Mouse (Mus musculus): ENCODE data around the gene Rab3ip. TPM values are rescaled to one million over a fixed set of nuclear protein-coding genes. Genes with fewer than 3 reads are reported as not detected.
A peak's percentile ranks its signal among the peaks of the same experiment; 100 is the strongest.

Gene Rab3ip
- 136 and 141 TPM in 2 replicates for polyA plus RNA-seq (2015; fragmentation: Nextera tagmentation; extraction: Ambion mirVana)

DNA sequence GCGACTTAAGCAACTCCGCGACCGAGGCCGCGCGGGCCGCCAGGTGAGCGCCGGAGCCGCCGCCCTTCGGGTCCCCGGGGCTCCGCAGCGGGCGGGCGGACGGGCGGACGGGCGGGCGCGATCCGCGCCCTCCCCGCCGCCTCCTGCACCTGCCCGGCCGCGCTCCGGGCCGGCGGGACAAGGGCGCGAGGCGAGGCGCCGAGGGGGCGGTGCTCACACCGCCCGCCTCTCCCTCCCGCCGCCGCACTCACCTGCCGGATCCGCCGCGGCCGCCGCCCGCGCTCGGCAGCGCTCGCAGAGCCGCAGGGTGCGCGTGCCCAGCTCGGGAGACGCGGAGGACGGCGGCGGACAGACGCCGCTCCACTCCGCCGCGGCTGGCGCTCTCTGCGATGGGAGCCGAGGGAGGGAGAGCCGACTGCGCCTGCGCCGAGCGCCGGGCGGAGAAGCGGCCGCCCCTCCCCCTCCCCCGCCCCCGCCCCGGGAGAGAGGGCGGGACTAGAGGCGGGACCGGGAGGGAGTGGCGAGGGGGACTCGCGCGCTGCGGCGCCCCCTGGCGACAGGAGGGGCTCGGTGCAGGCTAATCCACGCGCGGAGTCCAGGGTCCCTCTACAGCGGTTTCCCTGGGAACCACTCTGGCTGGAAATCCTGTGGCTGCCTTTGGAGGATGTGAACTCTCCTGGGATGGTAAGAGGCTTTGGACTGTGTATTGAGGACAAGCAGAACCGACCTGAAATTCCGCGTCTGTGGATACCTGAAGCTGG lies at the start of gene Rab3ip:
TSS of gene Rab3ip (minus strand) at position 761 of the 761 bp plus-strand sequence.
- peak within 1 kb of the TSS; percentile 76 for H3K4me3 ChIP-seq (ENCODE audit: low read length)
- H3K27ac ChIP-seq (ENCODE audit: low read length), result peak within 1 kb of the TSS; percentile 89
- H3K36me3 ChIP-seq (ENCODE audit: insufficient read depth, low read length), result no peaks in the 10 kb centered on the region
- peak within 1 kb of the TSS; percentile 83 for H3K9ac ChIP-seq (replicated peaks; ENCODE audit: low read length)
- peak within 1 kb of the TSS; percentile 65 for H3K4me2 ChIP-seq (replicated peaks; ENCODE audit: low read depth, low read length)
- ATAC-seq (ENCODE audit: low FRiP score, low TSS enrichment), result peak; percentile 88
- no peaks in the 10 kb centered on the region for H3K27me3 ChIP-seq (ENCODE audit: insufficient read depth, low read length)
- peaks cover 28% of the 10 kb centered on the region for H3K4me1 ChIP-seq (ENCODE audit: insufficient read depth, low read length)
- peaks cover 5% of the 10 kb centered on the region for H3K9me3 ChIP-seq (ENCODE audit: low read length)
- under 1% methylated on average over 68 of the region's 103 CpGs for WGBS

GRCm38 (mm10) chr10:116998716-116999455 lies 48.3 kb upstream of the Rab3ip start:
- no peaks in the 10 kb centered on the region for H3K36me3 ChIP-seq (ENCODE audit: insufficient read depth, low read length)
- peaks cover 11% of the 10 kb centered on the region; the same call in 1 of the 2 replicates for H3K4me1 ChIP-seq (ENCODE audit: insufficient read depth, low read length)
- no peak overlapping the region for H3K27ac ChIP-seq (ENCODE audit: low read length)
- H3K9ac ChIP-seq (replicated peaks; ENCODE audit: low read length), result no peak overlapping the region
- no peak overlapping the region for H3K4me3 ChIP-seq (ENCODE audit: low read length)
- H3K9me3 ChIP-seq (ENCODE audit: low read length), result no peaks in the 10 kb centered on the region
- H3K4me2 ChIP-seq (replicated peaks; ENCODE audit: low read depth, low read length), result no peak overlapping the region
- WGBS, result 75% methylated on average over 17 of the region's 17 CpGs
- no peaks in the 10 kb centered on the region for H3K27me3 ChIP-seq (ENCODE audit: insufficient read depth, low read length)
- no peak for ATAC-seq (ENCODE audit: low FRiP score, low TSS enrichment)

GRCm38 (mm10) chr10:116996236-116996600 lies 45.6 kb upstream of the Rab3ip start:
- ATAC-seq (ENCODE audit: low FRiP score, low TSS enrichment), result peak; percentile 84; the same call in 1 of the 2 replicates
- Histone ChIP-seq H3K4me1 (ENCODE audit: insufficient read depth, low read length) (peaks cover 11% of the 10 kb centered on the region; the same call in 1 of the 2 replicates), H3K4me2 (replicated peaks; ENCODE audit: low read depth, low read length) (no peak overlapping the region), H3K36me3 (ENCODE audit: insufficient read depth, low read length) (no peaks in the 10 kb centered on the region), H3K9ac (replicated peaks; ENCODE audit: low read length) (no peak overlapping the region), H3K27ac (ENCODE audit: low read length) (no peak overlapping the region), H3K4me3 (ENCODE audit: low read length) (no peak overlapping the region), H3K27me3 (ENCODE audit: insufficient read depth, low read length) (no peaks in the 10 kb centered on the region), H3K9me3 (ENCODE audit: low read length) (no peaks in the 10 kb centered on the region)
- 56% methylated on average over 6 of the region's 6 CpGs for WGBS

- H3K27ac ChIP-seq (ENCODE audit: low read length), result no peak overlapping the region
- H3K27me3 ChIP-seq (ENCODE audit: insufficient read depth, low read length), result no peaks in the 10 kb centered on the region
- H3K4me2 ChIP-seq (replicated peaks; ENCODE audit: low read depth, low read length), result no peak overlapping the region
- ATAC-seq (ENCODE audit: low FRiP score, low TSS enrichment), result no peak
- no peaks in the 10 kb centered on the region for H3K36me3 ChIP-seq (ENCODE audit: insufficient read depth, low read length)
- H3K9ac ChIP-seq (replicated peaks; ENCODE audit: low read length), result no peak overlapping the region
- WGBS, result 66% methylated on average over 6 of the region's 6 CpGs
- no peak overlapping the region for H3K4me3 ChIP-seq (ENCODE audit: low read length)
- peaks cover 11% of the 10 kb centered on the region; the same call in 1 of the 2 replicates for H3K4me1 ChIP-seq (ENCODE audit: insufficient read depth, low read length)
- no peaks in the 10 kb centered on the region for H3K9me3 ChIP-seq (ENCODE audit: low read length)
Observed at GRCm38 (mm10) chr10:116995584-116996235, 45.1 kb upstream of the Rab3ip start.

- Histone ChIP-seq H3K36me3 (ENCODE audit: insufficient read depth, low read length) (no peaks in the 10 kb centered on the region), H3K4me1 (ENCODE audit: insufficient read depth, low read length) (peaks cover 11% of the 10 kb centered on the region; the same call in 1 of the 2 replicates), H3K9me3 (ENCODE audit: low read length) (no peaks in the 10 kb centered on the region), H3K4me3 (ENCODE audit: low read length) (no peak overlapping the region), H3K27ac (ENCODE audit: low read length) (no peak overlapping the region), H3K9ac (replicated peaks; ENCODE audit: low read length) (no peak overlapping the region), H3K27me3 (ENCODE audit: insufficient read depth, low read length) (no peaks in the 10 kb centered on the region), H3K4me2 (replicated peaks; ENCODE audit: low read depth, low read length) (no peak overlapping the region)
- no peak for ATAC-seq (ENCODE audit: low FRiP score, low TSS enrichment)
- WGBS, result 73% methylated on average over 5 of the region's 5 CpGs
Observed at GRCm38 (mm10) chr10:116995162-116995561, 44.6 kb upstream of the Rab3ip start.

GRCm38 (mm10) chr10:116993971-116994370 lies 43.4 kb upstream of the Rab3ip start:
- WGBS, result 80% methylated on average over 8 of the region's 8 CpGs
- Histone ChIP-seq H3K9ac (replicated peaks; ENCODE audit: low read length) (no peak overlapping the region), H3K4me1 (ENCODE audit: insufficient read depth, low read length) (peaks cover 11% of the 10 kb centered on the region; the same call in 1 of the 2 replicates), H3K4me3 (ENCODE audit: low read length) (no peak overlapping the region), H3K36me3 (ENCODE audit: insufficient read depth, low read length) (no peaks in the 10 kb centered on the region), H3K27me3 (ENCODE audit: insufficient read depth, low read length) (no peaks in the 10 kb centered on the region), H3K4me2 (replicated peaks; ENCODE audit: low read depth, low read length) (no peak overlapping the region), H3K27ac (ENCODE audit: low read length) (no peak overlapping the region), H3K9me3 (ENCODE audit: low read length) (no peaks in the 10 kb centered on the region)
- ATAC-seq (ENCODE audit: low FRiP score, low TSS enrichment), result no peak; the same call in 1 of the 2 replicates

DNA sequence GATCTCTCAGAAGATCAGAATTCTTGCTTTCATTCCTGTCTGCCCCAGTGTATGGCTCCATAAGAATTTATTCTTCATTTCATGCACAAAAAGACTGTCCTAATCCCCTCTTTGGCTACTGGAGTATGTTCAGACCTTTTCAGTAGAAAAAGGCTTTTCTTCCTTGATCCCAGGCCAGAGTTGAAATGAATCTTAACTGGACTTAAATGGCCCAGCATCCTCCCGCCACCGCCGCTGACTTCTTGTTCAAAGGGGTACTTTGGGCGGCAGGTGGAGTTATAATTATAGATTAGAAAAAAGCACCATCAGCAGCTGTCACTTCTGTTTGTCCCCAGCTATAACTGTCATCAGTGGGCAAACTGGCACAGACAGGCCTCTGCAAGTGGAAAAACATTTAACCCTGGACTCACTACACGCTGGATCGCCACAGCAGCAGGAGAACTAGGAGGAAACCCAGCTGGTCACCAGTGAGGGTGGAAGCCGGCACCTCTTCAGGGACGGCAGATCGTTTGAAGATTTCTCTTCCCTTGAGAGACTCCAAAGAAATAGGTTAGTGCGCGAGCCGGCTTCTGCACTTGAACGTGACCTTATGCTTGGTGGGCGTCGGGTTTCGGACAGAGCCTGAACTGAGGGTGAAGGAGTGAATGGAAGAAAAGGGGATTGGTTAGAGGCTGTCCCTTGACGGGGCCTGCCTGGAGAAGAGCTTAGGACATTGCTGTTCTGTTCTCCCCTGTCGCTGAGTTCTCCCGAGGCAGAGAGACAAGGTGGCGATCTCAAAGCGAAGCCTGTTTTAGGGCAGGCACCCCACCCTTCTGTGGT lies 35.9 kb upstream of the Rab3ip start, which contains the start of gene Best3:
TSS of gene Best3 (plus strand) at position 51 of the 819 bp plus-strand sequence.
- no peaks in the 10 kb centered on the region for H3K9me3 ChIP-seq (ENCODE audit: low read length)
- H3K27ac ChIP-seq (ENCODE audit: low read length), result no peak within 1 kb of the TSS
- H3K4me1 ChIP-seq (ENCODE audit: insufficient read depth, low read length), result peaks cover 12% of the 10 kb centered on the region; the same call in 1 of the 2 replicates
- peak within 1 kb of the TSS; percentile 41 for H3K4me2 ChIP-seq (replicated peaks; ENCODE audit: low read depth, low read length)
- H3K4me3 ChIP-seq (ENCODE audit: low read length), result no peak within 1 kb of the TSS
- H3K9ac ChIP-seq (replicated peaks; ENCODE audit: low read length), result 0 out of 2 replicates have a peak within 1 kb of the TSS, but pooled peaks have one; percentile 17
- H3K27me3 ChIP-seq (ENCODE audit: insufficient read depth, low read length), result no peaks in the 10 kb centered on the region
- H3K36me3 ChIP-seq (ENCODE audit: insufficient read depth, low read length), result no peaks in the 10 kb centered on the region
- ATAC-seq (ENCODE audit: low FRiP score, low TSS enrichment), result no peak; the same call in 1 of the 2 replicates
- WGBS, result 31% methylated on average over 21 of the region's 21 CpGs

DNA sequence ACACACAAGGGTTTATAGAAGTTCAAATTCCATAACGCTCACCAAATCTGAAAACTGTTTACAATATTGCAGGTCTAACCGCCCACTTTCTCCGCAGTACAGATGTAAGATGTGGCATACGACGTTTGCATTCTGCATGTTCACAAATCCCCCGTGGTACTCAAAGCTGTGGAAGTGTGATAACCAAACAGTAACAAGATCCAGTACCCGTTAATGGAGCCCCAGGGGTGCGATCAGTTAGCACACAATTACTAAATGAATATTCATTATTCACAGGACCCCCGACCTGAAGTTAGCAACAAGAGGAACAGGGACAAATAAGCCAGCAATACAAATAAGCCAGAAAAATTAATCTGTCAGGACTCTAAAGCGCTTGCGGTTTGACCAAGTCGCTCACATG lies 34.3 kb upstream of the Rab3ip start:
- Histone ChIP-seq H3K9me3 (ENCODE audit: low read length) (no peaks in the 10 kb centered on the region), H3K4me2 (replicated peaks; ENCODE audit: low read depth, low read length) (no peak overlapping the region), H3K4me3 (ENCODE audit: low read length) (no peak overlapping the region), H3K36me3 (ENCODE audit: insufficient read depth, low read length) (no peaks in the 10 kb centered on the region), H3K9ac (replicated peaks; ENCODE audit: low read length) (no peak overlapping the region), H3K27me3 (ENCODE audit: insufficient read depth, low read length) (no peaks in the 10 kb centered on the region), H3K27ac (ENCODE audit: low read length) (no peak overlapping the region), H3K4me1 (ENCODE audit: insufficient read depth, low read length) (peaks cover 12% of the 10 kb centered on the region; the same call in 1 of the 2 replicates)
- 73% methylated on average over 12 of the region's 12 CpGs for WGBS
- ATAC-seq (ENCODE audit: low FRiP score, low TSS enrichment), result no peak

GRCm38 (mm10) chr10:116982526-116982925 lies 32.0 kb upstream of the Rab3ip start:
- no peaks in the 10 kb centered on the region for H3K36me3 ChIP-seq (ENCODE audit: insufficient read depth, low read length)
- H3K4me1 ChIP-seq (ENCODE audit: insufficient read depth, low read length), result peaks cover 12% of the 10 kb centered on the region; the same call in 1 of the 2 replicates
- WGBS, result 73% methylated on average over 3 of the region's 4 CpGs
- no peak for ATAC-seq (ENCODE audit: low FRiP score, low TSS enrichment)
- no peak overlapping the region for H3K4me3 ChIP-seq (ENCODE audit: low read length)
- H3K27ac ChIP-seq (ENCODE audit: low read length), result no peak overlapping the region
- H3K4me2 ChIP-seq (replicated peaks; ENCODE audit: low read depth, low read length), result no peak overlapping the region
- H3K27me3 ChIP-seq (ENCODE audit: insufficient read depth, low read length), result no peaks in the 10 kb centered on the region
- no peaks in the 10 kb centered on the region for H3K9me3 ChIP-seq (ENCODE audit: low read length)
- H3K9ac ChIP-seq (replicated peaks; ENCODE audit: low read length), result no peak overlapping the region

All from kidney, embryonic 16.5 days (tissue).